Mouse (Mus musculus) intestine, embryonic 16.5 days (tissue): Measurements from ENCODE around the gene Gabarap. TPM values are rescaled to one million over a fixed set of nuclear protein-coding genes. Genes with fewer than 3 reads are reported as not detected.

ENCODE experiments used
- ATAC-seq: fragments of 200-750 bp; cut with Nextera tagmentation; 2 replicates; pipeline ENCODE4 v1.8.0; 2017; ENCODE audit warnings: moderate TSS enrichment, moderate library complexity
- H3K27ac ChIP-seq: fragments of 300-500 bp; sonication (generic); 2 replicates; pipeline ENCODE4 v1.5.1; 2014; ENCODE audit warnings: mild to moderate bottlenecking, low read length
- H3K27me3 ChIP-seq: fragments of 300-500 bp; sonication (generic); replicated peaks from 2 replicates; pipeline ENCODE4 v1.6.1; 2014; ENCODE audit warnings: low read length, control low read depth, mixed read lengths; ENCODE audit not compliant: control insufficient read depth, insufficient read depth
- H3K36me3 ChIP-seq: fragments of 300-500 bp; sonication (generic); 2 replicates; pipeline ENCODE4 v1.6.1; 2014; ENCODE audit warnings: low read length, control low read depth; ENCODE audit not compliant: control insufficient read depth, insufficient read depth
- H3K4me1 ChIP-seq: fragments of 300-500 bp; sonication (generic); 2 replicates; pipeline ENCODE4 v1.6.1; 2014; ENCODE audit warnings: low read length, control low read depth, mixed read lengths; ENCODE audit not compliant: control insufficient read depth, insufficient read depth
- H3K4me2 ChIP-seq: fragments of 300-500 bp; sonication (generic); 2 replicates; pipeline ENCODE4 v1.6.1; 2014; ENCODE audit warnings: low read depth, low read length, control low read depth
- H3K4me3 ChIP-seq: fragments of 300-500 bp; sonication (generic); 2 replicates; pipeline ENCODE4 v1.5.1; 2014; ENCODE audit warnings: mild to moderate bottlenecking, low read length
- H3K9ac ChIP-seq: fragments of 300-500 bp; sonication (generic); 2 replicates; pipeline ENCODE4 v1.6.1; 2014; ENCODE audit warnings: low read depth, low read length
- H3K9me3 ChIP-seq: fragments of 300-500 bp; sonication (generic); 2 replicates; pipeline ENCODE4 v1.6.1; 2016; ENCODE audit warnings: low read length, control low read depth; ENCODE audit not compliant: control insufficient read depth
- WGBS: fragments of 180-500 bp; shearing (Covaris S2); extraction: QIAGEN DNeasy Blood & Tissue Kit; methylation state at CpG from one replicate; pipeline ENCODE4 v1.1.7; 2014; 5-methylcytosine and 5-hydroxymethylcytosine counted together
- polyA plus RNA-seq: library from polyadenylated mRNA; unstranded; fragments of >200 nt; fragmentation: Nextera tagmentation; extraction: Ambion mirVana; gene quantifications from 2 replicates; pipeline ENCODE4 v1.2.1, GENCODE M21; 2015

Gene Gabarap
- polyA plus RNA-seq, 1 experiment from 2014 or later = 639 TPM

- Histone ChIP-seq H3K9ac (no peak overlapping the region), H3K9me3 (no peaks in the 10 kb centered on the region), H3K4me3 (peak overlapping the region; percentile 84; the same call in 1 of the 2 replicates), H3K27ac (no peak overlapping the region), H3K4me1 (peaks cover 20% of the 10 kb centered on the region), H3K36me3 (peaks cover 22% of the 10 kb centered on the region), H3K27me3 (no peaks in the 10 kb centered on the region), H3K4me2 (peak overlapping the region; percentile 82; the same call in 1 of the 2 replicates)
- ATAC-seq = no peak
- WGBS = 88% methylated on average over 2 of the region's 2 CpGs
Measured at GRCm38 (mm10) chr11:70002471-70002870, 11.5 kb downstream of the Gabarap start.

- peaks cover 17% of the 10 kb centered on the region for H3K4me1 ChIP-seq
- peaks cover 24% of the 10 kb centered on the region for H3K36me3 ChIP-seq
- no peak overlapping the region for H3K4me2 ChIP-seq
- no peak overlapping the region for H3K4me3 ChIP-seq
- ATAC-seq = no peak
- H3K9me3 ChIP-seq = no peaks in the 10 kb centered on the region
- WGBS = 62% methylated on average over 5 of the region's 5 CpGs
- H3K27me3 ChIP-seq = no peaks in the 10 kb centered on the region
- no peak overlapping the region for H3K27ac ChIP-seq
- no peak overlapping the region for H3K9ac ChIP-seq
Measured at GRCm38 (mm10) chr11:70005521-70005920, 14.6 kb downstream of the Gabarap start.

- 89% methylated on average over 6 of the region's 6 CpGs for WGBS
- Histone ChIP-seq H3K4me3 (no peak overlapping the region), H3K4me2 (no peak overlapping the region), H3K9me3 (no peaks in the 10 kb centered on the region), H3K4me1 (peaks cover 11% of the 10 kb centered on the region), H3K9ac (no peak overlapping the region), H3K27ac (no peak overlapping the region), H3K36me3 (peaks cover 46% of the 10 kb centered on the region), H3K27me3 (no peaks in the 10 kb centered on the region)
- ATAC-seq = no peak
Measured at GRCm38 (mm10) chr11:70010033-70010432, 19.1 kb downstream of the Gabarap start.

GRCm38 (mm10) chr11:70010548-70010947, 19.6 kb downstream of the Gabarap start:
- 82% methylated on average over 12 of the region's 12 CpGs for WGBS
- Histone ChIP-seq H3K27me3 (no peaks in the 10 kb centered on the region), H3K9ac (no peak overlapping the region), H3K9me3 (no peaks in the 10 kb centered on the region), H3K27ac (no peak overlapping the region), H3K4me1 (peaks cover 11% of the 10 kb centered on the region), H3K4me2 (no peak overlapping the region), H3K36me3 (peaks cover 46% of the 10 kb centered on the region), H3K4me3 (no peak overlapping the region)
- no peak for ATAC-seq

- 90% methylated on average over 10 of the region's 10 CpGs for WGBS
- no peak for ATAC-seq
Measured at GRCm38 (mm10) chr11:70010961-70011360, 20.0 kb downstream of the Gabarap start.

GRCm38 (mm10) chr11:70012931-70013330, 22.0 kb downstream of the Gabarap start:
- 88% methylated on average over 9 of the region's 9 CpGs for WGBS
- peaks cover 18% of the 10 kb centered on the region for H3K4me1 ChIP-seq
- no peaks in the 10 kb centered on the region for H3K27me3 ChIP-seq
- ATAC-seq = no peak
- H3K27ac ChIP-seq = no peak overlapping the region
- H3K4me2 ChIP-seq = no peak overlapping the region
- no peak overlapping the region for H3K9ac ChIP-seq
- H3K9me3 ChIP-seq = no peaks in the 10 kb centered on the region
- H3K36me3 ChIP-seq = peaks cover 39% of the 10 kb centered on the region
- no peak overlapping the region for H3K4me3 ChIP-seq

More at GRCm38 (mm10) chr11:70010961-70011360, 20.0 kb downstream of the Gabarap start:
- H3K4me3 ChIP-seq = no peak overlapping the region
- H3K4me2 ChIP-seq = no peak overlapping the region
- no peak overlapping the region for H3K9ac ChIP-seq
- H3K27ac ChIP-seq = no peak overlapping the region
- peaks cover 46% of the 10 kb centered on the region for H3K36me3 ChIP-seq
- no peaks in the 10 kb centered on the region for H3K27me3 ChIP-seq
- H3K4me1 ChIP-seq = peaks cover 11% of the 10 kb centered on the region
- H3K9me3 ChIP-seq = no peaks in the 10 kb centered on the region

- Histone ChIP-seq H3K27ac (no peak overlapping the region), H3K36me3 (peaks cover 39% of the 10 kb centered on the region), H3K27me3 (no peaks in the 10 kb centered on the region), H3K4me3 (no peak overlapping the region), H3K9ac (no peak overlapping the region), H3K4me2 (no peak overlapping the region), H3K9me3 (no peaks in the 10 kb centered on the region), H3K4me1 (peaks cover 20% of the 10 kb centered on the region)
- WGBS = 85% methylated on average over 3 of the region's 3 CpGs
- ATAC-seq = no peak
Measured at GRCm38 (mm10) chr11:70013408-70013807, 22.5 kb downstream of the Gabarap start.

GRCm38 (mm10) chr11:70014051-70014450, 23.1 kb downstream of the Gabarap start:
- H3K27me3 ChIP-seq = no peaks in the 10 kb centered on the region
- ATAC-seq = no peak
- no peaks in the 10 kb centered on the region for H3K9me3 ChIP-seq
- peak overlapping the region; percentile 84 for H3K9ac ChIP-seq
- 54% methylated on average over 5 of the region's 5 CpGs for WGBS
- peak overlapping the region; percentile 70 for H3K4me3 ChIP-seq
- peak overlapping the region; percentile 76; the same call in 1 of the 2 replicates for H3K27ac ChIP-seq
- peaks cover 22% of the 10 kb centered on the region for H3K4me1 ChIP-seq
- peak overlapping the region; percentile 55 for H3K4me2 ChIP-seq
- H3K36me3 ChIP-seq = peaks cover 35% of the 10 kb centered on the region

GRCm38 (mm10) chr11:70014880-70015558, 24.1 kb downstream of the Gabarap start, which contains the start of gene Acadvl:
Acadvl (minus strand) TSS chr11:70015411.
- Histone ChIP-seq H3K9ac (peak within 1 kb of the TSS; percentile 84), H3K4me2 (peak within 1 kb of the TSS; percentile 55), H3K9me3 (no peaks in the 10 kb centered on the region), H3K36me3 (peaks cover 27% of the 10 kb centered on the region), H3K4me3 (peak within 1 kb of the TSS; percentile 70), H3K4me1 (peaks cover 32% of the 10 kb centered on the region), H3K27me3 (no peaks in the 10 kb centered on the region), H3K27ac (peak within 1 kb of the TSS; percentile 76)
- 1% methylated on average over 35 of the region's 35 CpGs for WGBS
- peak; percentile 91 for ATAC-seq
